Mouse (Mus musculus): ENCODE data around the gene 1500011B03Rik.

Gene 1500011B03Rik

DNA sequence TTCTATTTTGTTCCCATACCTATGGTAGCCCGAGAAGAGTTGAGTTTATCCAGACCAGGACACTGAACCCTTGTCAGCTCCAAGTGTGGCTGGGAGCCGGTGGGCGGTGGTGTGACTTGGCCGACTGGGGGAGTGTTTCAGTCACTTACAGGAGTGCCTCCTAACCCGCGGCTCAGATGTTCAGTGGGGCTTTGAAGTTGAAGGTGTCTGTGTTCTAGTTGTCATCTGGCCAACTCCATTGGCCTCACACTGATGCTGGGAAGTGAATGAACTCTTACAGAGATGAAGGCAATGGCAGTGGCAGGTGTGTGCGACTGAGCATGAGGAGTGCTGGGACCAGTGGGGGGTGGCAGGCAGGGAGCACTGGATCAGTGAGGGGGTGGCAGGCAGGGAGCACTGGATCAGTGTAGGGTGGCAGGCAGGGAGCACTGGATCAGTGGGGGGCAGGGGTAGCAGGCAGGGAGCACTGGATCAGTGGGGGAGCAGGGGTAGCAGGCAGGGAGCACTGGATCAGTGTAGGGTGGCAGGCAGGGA lies 43.2 kb downstream of the 1500011B03Rik start:
- no peak for DNase-seq

DNA sequence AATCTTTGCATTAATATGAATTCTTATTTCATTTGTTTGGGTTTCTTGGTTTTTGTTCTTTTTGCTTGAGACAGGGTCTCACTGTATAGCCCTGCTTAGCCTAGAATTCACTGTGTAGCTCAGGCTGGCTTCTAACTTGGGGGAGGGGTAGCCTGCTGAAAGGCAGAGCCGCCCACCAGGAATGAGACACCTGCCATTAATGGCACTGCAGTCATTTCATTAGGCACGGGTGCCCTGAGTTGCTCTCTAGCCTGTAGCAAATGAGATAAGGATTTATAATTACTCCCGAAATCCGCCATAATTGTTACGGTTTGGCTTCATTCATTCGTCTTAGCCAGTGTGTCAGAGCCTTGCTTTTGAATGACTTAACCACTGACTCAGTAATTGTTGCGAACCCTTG lies 47.1 kb downstream of the 1500011B03Rik start:
- no peak for DNase-seq

DNA sequence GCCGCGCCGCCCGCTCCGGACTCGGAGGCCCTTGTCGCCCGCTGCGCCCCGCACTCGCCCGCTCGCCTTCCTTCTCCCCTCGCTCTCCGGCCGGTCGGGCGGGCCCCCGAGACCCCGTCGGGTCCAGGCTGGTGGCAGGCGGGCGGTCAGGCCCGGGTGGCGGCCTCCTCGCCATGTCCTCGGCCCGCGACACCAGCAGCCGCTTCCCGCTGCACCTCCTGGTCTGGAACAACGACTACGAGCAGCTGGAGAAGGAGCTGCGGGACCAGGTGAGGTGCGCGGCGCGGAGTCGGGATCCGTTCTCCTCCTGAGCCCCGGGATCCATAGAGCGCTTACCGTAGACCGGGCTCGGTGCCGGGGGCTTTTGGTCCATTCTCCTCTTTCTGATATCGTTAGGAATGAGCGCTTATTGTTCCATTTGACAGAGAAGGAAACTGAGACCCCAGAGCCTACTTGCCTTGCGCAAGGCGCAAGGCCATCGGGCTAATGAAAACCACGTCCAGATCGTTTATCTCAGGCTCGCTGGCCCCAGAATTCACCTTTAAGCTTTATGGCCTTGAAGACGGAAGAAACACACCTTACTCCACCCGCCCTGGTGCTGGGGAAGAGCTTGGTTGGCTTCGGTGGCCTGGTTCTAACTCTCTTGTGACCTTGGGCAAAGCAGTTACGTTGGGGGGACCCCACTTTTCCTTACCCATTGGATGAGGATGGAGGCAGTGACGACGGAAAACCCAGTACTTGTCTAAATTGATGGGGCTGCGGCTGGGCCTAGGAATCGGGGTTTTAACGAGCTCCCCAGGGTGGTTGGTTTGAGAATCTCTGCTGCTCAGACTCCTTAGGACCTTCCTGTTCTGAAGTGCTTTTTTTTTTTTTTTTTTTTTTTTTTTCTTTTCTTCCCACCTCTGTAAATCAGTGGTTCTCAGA lies 48.0 kb downstream of the 1500011B03Rik start, which contains the start of gene Git2:
Gene Git2 (minus strand): TSS at position 462 of the 924 bp plus-strand sequence.
- DNase-seq = peak; percentile 16

DNA sequence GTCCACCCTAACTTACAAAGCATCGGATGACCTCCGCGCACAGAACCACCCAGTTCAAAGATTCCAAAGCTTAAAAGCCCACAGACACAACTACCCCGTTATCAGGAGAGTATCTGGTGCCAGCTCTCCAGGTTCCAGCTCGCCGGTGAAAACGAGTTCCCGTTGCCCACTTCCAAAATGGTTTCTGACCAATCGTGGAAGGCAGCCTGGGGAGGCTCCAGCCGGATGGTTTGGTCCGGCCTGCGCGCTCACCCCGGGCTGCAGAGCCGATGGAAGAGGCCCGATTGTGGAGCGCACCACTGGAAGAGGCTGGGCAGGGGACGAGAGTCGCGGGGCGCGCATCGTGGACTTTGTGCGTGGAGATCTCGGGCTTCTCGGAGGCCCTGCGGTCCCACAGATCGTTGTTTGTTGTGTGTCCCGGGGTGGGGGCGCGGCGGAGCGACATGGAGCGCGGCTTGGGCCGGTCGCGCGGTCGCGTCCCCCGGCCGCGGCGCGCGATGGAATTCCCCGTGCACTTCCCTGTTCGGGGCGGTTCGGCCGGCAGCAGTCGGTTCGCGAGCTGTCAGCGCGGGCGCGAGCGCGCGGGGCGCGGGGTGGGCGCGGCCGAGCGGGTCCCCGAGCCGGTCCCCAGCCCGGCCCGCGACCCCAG lies 48.7 kb downstream of the 1500011B03Rik start, which contains the start of gene Ankrd13a:
Gene Ankrd13a (plus strand): TSS at position 275 of the 649 bp plus-strand sequence.
- peak; percentile 94 for DNase-seq

DNA sequence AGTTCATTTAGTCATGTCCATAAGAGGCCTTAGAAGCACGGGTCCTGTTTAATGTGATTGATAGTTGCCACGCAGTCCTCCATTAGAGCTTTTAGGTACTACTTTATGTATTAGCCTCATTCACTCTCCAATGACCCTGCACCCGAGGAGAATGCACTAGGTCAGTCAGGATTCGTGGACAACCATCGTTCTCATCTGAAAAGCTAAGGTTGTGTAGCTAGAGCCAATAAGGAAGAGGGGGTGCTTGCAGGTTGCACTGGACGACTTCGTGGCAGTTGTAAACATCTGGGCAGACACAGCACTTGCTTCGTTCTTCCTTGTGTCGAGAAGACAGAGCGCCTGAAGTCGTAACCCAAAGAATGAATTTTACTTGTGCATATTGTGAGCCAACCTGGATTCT lies 49.5 kb downstream of the 1500011B03Rik start:
- no peak for DNase-seq

DNA sequence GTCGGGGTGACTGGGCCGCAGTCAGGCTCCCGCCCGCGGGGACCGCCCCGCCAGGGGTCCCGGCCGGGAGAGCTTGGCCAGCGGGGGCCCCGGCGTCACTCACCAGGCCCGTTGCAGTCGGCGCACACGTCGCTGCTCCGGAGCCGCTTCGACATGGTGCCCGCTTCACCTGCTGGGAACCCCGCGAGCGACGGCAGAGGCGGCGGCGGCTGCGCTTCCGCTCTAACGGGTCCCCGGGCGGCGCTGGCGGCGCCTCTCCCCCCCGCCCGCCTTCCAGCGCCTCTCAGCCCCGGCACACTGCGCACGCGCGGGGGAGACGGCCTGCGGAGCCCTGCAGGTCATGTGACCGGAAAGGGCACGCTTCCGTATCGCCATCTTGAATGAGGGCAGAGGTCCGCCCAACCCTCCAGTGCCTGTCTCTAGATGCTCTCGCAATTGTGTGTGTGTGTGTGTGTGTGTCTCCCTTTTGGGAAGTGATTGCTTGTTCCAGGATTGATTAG lies 50.0 kb downstream of the 1500011B03Rik start:
- peak; percentile 99 for DNase-seq

DNA sequence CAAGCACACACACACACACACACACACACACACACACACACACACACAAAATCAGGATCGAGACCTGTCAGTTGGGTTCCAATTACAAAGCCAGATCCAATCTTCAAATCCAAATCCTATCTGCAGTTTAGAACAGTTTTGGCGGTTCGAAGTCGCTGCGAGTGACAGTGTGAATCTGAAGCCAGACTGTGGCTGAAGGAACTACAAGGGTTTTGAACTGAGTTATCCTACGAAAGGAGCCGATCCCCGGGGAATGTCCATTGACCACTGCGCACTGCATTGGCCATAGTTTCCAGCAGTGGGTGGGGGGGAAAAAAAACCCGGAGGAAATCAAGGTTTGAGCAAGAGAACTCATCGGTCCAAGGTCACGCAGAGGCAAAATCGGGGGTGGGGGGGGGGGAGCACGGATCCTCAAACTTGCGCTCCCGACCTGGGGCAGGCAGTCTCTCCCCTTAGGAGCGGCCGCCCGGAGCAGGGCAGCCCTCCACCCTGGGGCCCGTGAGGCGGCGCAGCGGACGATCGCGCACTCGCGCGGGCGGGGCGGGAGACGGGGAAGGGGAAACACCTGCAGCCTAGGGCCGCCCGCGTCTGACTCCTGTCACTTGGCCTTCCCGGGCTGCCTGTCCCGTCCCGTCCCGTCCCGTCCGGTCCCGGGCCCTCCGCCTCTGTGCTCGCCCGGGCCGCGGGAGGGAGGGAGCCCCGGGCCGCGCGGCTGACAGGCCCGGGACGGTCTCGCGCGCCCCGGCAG lies 50.6 kb downstream of the 1500011B03Rik start:
- DNase-seq = peak; percentile 72

DNA sequence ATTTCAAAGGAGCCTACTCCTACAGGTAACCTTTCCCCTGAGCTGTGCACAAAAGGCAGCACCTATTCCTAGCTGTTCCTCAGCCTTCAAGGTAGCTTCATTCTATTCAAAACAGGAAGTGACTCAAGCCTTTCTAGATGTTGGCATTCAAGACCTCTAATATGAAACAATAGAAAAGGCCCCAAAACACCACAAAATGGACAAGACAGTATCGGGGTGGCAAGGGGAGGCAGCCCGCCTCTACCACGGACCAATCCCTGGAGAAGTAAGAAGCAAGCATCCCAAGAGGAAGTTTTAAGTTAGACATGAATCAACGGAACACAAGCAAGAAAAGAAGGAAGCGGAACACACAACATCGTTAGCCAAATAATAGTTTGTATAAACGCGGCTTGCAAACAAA lies 51.5 kb downstream of the 1500011B03Rik start:
- no peak for DNase-seq

DNA sequence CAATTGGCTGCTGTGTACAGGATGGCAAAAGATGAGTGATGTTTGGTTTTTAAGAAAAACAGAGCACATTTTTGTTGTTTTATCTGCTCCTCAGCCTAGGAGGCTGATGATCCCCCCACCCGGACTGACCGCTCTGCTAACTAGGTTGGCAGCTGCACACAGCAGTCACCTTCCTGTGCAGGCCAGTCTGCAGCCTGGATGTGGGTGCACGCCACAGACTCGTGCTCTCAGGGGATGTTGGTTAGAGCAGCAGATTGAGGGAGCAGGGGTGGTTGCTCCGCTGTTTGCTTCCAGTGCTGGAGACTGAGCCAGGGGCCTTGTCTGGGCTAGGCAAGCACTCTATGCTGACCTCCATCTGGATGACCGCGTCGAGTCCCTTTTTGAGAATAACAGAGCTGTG lies 53.5 kb downstream of the 1500011B03Rik start:
- no peak for DNase-seq

DNA sequence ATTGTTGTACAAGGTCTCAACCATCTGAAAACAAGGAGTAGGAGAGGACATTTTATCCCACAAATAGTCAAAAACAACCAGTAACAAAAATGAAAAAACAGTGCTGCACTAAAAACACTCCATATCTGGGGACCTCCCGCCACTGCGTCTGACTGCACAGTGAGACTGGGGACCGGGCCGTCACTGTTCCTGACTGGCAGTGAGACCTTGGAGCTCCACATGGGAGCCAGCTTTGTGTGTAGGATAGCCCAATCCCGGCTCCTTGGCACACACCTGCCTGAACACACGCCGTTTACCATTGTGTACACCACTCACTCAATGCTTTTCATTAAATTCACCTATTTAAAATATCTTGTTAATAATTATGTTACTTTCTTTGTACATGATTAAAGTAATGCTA lies 56.1 kb downstream of the 1500011B03Rik start:
- DNase-seq = no peak

DNA sequence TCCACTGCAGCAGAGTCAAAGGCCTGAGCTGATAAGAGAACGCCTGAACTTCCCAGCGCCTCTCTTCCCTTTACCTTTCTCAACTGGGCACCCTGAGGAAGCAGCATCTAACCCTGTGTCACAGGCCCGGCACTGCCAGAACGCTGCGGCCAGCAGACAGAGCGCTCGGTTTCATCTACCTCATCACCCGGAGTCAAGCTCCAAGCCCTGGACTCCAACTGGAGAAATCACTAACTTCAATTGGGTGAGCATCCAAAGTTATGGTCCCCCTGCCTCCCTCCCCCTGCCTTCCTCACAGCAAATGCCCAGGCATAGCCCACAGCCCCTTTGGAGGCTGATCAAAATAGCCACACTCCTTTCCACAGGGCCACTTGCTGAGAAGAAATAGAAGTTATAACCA lies 56.6 kb downstream of the 1500011B03Rik start:
- DNase-seq = no peak

DNA sequence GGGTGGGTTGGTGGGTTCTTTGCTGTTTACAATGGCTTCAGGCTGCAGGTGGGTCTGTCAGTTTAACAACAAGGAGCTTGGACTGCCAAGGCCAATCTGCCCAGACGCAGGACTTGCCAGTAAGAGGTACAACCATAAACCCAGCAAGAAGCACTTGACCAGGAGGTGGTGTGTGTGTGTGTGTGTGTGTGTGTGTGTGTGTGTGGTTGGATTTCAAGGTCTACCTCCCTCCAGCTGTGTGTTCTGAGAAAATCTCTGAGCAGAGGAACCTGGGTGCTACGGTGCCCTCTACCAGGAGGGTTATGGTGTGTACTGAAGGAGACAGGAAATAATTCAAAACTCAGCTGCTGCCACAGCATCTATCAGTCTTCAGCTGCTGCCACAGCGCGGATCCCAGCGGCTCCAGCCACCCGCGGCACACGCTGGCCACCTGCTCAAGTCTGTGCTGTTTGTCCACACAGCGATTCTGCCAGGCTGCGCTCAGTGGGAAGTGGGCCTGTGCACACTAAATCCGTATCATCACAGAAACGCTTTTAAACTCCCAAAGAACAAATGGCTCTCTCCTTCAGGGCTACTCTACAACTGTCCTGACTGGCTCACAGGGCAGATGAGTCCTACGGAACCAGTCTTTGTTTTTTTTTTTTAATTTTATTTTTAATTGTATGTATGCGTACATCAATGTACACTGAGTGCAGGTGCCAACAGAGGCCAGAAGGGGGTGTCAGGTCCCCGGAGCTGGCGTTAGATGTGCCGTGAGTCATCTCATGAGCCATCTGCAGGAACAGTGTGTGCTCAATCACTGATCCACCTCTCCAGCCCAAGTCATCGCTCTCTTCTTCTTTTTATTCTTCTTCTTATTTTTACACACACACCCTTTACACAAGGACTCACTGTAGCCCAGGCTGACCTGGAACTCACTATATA lies 58.2 kb downstream of the 1500011B03Rik start:
- DNase-seq = no peak

DNA sequence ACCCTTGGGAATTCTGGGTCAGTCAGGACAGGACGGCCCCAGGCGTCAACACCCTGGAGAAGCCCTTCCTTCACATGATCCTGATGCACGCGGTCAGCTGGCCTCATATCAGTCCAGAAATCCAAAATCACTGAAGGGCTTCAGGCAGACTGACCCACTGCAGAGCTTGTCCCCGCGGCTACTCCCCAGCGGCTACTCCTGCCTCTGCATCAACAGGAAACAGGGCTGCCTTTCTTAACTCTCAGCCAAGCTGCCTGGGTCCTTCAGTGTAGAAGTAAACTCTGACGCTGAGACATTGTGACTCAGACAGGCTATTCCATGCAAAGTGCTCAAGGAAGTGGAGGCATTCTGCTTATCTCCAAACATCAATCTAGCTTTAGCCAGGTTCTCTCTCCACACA lies 61.3 kb downstream of the 1500011B03Rik start:
- no peak for DNase-seq

DNA sequence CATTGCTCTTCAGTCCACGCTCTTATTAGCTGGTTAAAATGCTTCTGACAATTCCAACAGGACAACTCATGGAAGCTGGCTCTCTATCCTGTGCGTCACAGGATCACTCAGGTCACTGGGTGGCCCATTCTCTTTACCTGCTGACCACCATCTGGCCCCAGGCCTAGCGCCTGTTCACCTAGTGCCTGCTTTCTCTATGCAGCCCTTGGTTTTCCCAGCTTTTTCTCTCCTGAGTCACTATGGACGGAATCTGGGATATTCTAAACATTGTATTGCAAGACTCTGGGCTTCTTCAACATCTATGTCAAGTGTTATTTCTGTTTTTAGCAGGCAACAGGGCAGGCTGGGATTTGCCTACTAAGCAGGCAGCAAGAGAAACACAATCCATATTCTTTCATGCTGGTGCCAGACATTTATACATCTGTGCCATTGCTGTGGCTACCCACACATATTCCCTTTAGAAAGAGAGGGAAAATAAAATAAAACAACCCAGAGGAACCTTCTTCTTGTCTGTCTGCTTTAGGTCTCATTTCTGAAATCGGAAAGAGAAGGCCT lies 63.7 kb downstream of the 1500011B03Rik start:
- DNase-seq = no peak

Measured in kidney, postnatal 14 days (tissue).